Mouse (Mus musculus) inflammation-experienced regulatory T-cells, adult 16 weeks (primary cell): ENCODE data around the gene Hip1r. TPM values are rescaled to one million over a fixed set of nuclear protein-coding genes. Genes with fewer than 3 reads are reported as not detected.

Experiments used
- polyA plus RNA-seq: library from polyadenylated mRNA; unstranded; fragments of 100-300 nt; shearing (Covaris generic); gene quantifications from one replicate; pipeline ENCODE4 v1.2.1, GENCODE M21; 2017

The Hip1r gene
- polyA plus RNA-seq, result 77.8 TPM

GRCm38 (mm10) chr5:123973299-123974178 is at the start of gene Hip1r:
Gene Hip1r (plus strand): TSS chr5:123973628.

DNA sequence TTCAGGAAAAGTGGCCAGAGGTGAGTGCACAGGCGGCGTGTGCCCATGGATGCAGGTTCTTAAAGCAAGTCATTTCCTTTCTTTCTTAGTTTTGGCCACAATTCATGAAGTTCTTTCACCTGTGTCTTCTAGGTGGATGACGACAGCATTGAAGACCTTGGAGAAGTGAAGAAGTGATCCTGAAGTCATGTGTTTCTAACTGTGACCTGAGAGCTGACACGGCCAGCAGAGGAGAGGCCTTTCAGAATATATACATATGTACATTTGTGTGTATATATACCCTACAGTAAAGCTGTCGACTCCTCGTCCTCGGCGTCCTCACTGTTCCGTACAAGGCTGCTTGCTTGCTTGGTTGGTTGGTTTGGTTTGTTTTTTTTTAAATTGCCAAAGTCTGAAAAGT is 46.3 kb upstream of the Hip1r start, which contains the start of gene Gm43518:
Gene Gm43518 (plus strand): TSS at position 301 of the 400 bp plus-strand sequence.

GRCm38 (mm10) chr5:123930508-123930989 is 42.9 kb upstream of the Hip1r start, which contains the start of gene Ccdc62:
Gene Ccdc62 (plus strand): TSS chr5:123930679.

DNA sequence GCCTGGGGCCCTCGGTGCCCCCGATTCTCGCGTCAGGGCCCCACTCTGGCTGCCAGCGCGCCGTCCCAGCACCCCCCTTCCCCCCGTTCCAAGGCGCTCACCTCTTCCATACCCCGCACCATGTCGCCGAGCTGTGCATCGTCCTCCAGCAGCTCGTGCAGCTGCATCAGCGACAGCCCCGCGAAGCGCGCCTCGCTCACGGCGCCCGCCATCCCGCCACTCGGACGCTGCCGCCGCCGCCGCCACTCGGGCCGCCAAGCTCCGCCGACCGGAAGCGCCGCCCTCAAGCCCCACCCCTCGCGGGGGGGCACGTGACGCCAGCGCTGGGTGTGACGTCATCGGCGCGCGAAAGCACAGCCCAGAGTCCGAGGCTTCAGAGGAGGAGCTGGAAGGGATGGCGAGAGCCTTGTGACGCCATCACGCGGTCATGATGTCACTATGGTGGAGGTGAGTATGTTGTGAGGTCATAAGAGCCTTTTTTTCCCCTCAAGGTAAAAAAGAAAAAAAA is 58.6 kb downstream of the Hip1r start, which contains the start of gene Vps37b:
Gene Vps37b (minus strand): TSS at position 270 of the 508 bp plus-strand sequence.

Other genes starting within 250 kb of the Hip1r start
- gene Rsrc2, start 224.2 kb upstream of the Hip1r start, polyA plus RNA-seq, result 207 TPM
- gene Kntc1, start 223.9 kb upstream of the Hip1r start, polyA plus RNA-seq, result 3.2 TPM
- 1.2 TPM for gene Hcar2, start 108.1 kb upstream of the Hip1r start, polyA plus RNA-seq
- not detected for gene Hcar1, start 93.6 kb upstream of the Hip1r start, polyA plus RNA-seq
- gene Denr, start 66.5 kb upstream of the Hip1r start, polyA plus RNA-seq, result 106 TPM
- 5.3 TPM for gene Gm43518, start 46.2 kb upstream of the Hip1r start, polyA plus RNA-seq
- gene Ccdc62, start 42.9 kb upstream of the Hip1r start, polyA plus RNA-seq, result 7.5 TPM
- 62.1 TPM for gene Vps37b, start 58.6 kb downstream of the Hip1r start, polyA plus RNA-seq
- 58.8 TPM for gene Abcb9, start 122.2 kb downstream of the Hip1r start, polyA plus RNA-seq
- 37.3 TPM for gene Ogfod2, start 138.7 kb downstream of the Hip1r start, polyA plus RNA-seq
- 110 TPM for gene Arl6ip4, start 142.5 kb downstream of the Hip1r start, polyA plus RNA-seq